Mouse (Mus musculus) kidney, postnatal 36 days (tissue): ENCODE measurements at regions not wholly inside any gene's neighbourhood (a gene's known extent, or its start where the extent isn't known, plus 50 kb on each side); places are given as distances from the start of the nearest gene placed in this dataset.

Source experiments
- DNase-seq, 2 experiments: peaks; one replicate each; pipeline ENCODE4 v3.0.0; 2021 to 2022; ENCODE audit warnings: mixed read lengths in 2 of 2

GRCm38 (mm10) chr15:87264906-87265305 is 279.2 kb upstream of the Fam19a5 start:
- DNase-seq: no peak

GRCm38 (mm10) chr15:87290987-87291529 is 253.0 kb upstream of the Fam19a5 start:
- no peak for DNase-seq

DNA sequence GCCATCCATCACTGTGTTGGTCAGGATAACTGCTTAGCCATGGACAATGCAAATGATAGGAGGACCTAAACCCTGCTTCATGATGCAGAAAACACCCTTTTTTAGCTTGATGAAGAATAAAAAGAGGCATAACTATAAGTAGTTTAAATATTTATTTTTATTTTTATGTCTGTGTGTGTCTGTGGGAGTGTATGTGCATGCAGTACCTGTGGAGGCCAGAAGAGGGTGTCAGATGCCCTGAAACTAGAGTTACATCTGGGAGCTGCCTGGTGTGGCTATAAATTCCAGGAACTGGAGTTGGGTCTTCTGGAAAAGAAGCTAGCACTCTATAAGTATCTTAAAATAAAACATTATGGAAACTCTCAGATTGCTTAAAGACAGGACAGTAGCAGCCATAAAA is 224.2 kb upstream of the Fam19a5 start:
- no peak for DNase-seq

GRCm38 (mm10) chr15:87321067-87321985 is 222.8 kb upstream of the Fam19a5 start:
- peak; percentile 60 to 81 for DNase-seq

DNA sequence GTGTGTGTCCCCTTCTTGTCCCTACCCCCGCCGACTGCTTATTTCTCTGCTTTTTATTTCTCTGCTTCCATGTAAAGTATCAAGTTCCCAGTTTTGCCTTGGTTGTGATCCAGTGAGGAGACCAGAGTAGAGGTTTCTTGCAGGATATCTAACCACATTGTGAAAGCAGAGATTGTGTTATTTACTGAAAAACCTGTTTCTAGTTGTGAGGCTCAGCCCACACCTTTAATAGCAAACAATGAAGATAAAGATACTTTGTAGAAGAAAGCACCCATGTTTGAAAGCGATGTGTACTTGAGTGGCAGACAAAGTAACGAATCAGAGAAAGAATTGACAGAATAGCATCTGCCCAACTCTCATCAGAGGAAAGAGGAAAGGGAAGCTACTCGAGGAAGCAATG is 218.7 kb upstream of the Fam19a5 start:
- no peak for DNase-seq

DNA sequence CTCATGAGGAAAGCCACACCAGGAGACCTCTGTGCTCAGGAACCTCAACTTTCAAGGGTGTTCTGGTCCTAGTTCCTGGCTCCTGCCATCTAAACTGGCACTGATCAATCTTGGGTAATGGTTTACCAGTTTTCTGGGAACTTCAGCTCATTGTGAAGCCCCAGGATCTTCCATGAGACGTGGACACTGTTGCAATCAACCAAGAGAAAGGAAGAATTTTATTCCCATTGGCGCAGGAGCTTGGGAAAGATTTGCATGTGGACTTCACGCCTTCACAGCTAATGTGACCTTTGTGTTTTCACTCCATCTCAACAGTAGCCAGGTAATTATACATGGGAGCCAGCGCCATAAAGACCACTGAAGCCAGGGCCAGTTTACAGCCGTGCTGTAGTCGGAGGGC is 217.8 kb upstream of the Fam19a5 start:
- peak; percentile 25 to 45 for DNase-seq

DNA sequence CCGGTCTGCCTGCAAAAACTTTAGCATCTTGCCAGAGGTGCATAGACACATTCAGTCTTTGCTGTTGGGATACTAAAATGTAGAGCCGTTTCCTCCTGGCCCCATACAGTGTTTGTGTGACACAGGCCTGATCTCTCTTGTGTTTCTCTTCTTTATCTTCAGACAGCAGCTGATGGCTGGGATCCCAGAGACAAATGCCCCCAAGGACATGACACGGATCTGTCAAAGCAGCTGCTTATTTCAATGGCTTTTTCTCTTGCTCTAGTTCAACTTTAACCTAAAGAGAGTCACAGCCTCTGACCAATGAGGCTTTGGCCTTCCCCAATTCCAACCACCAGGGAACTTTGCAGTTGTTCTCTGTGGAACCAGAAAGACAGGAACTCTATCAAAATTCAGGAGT is 211.7 kb upstream of the Fam19a5 start:
- DNase-seq: no peak

DNA sequence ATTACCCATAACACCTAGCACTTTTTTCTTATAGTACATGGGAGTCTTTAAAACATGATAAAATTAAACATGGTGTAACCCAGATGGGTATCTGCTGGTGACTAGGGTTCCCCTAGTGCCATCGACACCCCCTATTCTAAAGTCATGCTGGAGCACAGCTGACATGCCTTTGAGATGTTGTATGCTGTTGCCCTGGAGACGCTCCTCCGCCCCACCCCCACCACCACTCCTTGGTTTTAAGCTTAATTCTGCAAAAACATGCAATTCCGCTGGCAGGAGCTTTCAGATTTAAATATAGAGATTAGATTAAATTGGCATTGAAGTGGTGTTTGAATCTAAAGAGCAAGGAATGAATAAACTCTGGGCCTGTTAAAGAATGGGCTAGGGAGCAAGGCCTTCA is 210.6 kb upstream of the Fam19a5 start:
- DNase-seq: no peak

GRCm38 (mm10) chr15:87334430-87334829 is 209.7 kb upstream of the Fam19a5 start:
- DNase-seq: peak in 1 of 2 experiments; percentile 7

DNA sequence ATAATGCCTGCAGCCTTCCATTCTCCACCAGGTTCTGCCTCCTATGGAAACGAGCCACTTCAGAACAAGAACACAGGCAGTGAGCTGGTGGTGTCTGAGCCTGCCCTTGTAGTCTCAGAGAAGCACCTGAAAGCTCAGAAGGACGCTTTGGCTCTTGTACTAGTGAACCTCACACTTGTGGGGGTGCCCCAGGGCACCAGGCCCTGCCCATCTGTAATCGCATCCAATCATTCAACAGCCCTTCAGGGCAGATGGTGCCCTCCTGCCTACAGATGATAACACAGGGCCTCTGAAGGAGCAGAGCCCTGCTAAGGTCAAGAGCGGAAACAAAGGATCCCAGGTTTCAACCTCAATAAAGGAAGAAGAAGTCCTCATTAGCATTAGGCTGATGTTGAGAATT is 208.8 kb upstream of the Fam19a5 start:
- no peak for DNase-seq

DNA sequence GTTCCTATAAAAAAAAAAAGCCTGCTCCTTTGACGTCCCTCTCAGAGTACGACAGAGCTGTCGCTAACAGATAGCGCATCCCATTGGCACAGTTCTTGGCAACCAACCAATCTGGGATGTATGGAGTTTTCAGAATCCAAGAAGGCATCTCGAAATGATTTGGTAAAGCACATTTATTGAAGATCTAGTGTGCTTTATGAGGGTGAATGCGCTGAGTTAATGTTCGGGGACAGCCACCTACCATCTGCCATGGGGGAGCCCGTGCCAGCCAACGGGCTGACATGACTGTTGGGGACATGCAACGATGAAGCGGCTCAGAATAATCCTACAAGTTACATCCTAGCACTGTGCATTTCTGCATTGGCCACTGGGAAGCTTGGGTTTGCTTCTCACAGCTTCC is 208.4 kb upstream of the Fam19a5 start:
- no peak for DNase-seq

DNA sequence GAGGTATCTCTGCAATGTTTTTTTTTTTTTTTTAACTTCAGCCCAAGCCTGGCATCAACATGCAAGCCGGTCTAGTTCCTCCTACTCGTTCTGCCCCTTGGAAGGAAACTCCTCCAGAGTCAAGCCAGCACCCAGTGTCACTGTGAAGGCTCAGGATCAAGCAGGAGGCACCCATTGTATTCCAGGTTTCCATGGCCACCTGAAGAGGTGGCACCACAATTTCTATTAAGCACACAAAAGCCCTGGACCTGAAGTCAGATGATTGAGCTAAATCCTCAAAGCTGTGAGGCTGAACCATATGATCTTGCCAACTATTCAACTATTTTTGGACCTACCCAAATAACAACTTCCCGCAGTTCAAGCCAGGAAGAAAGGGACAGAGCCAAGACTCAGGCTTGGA is 204.2 kb upstream of the Fam19a5 start:
- DNase-seq: no peak

DNA sequence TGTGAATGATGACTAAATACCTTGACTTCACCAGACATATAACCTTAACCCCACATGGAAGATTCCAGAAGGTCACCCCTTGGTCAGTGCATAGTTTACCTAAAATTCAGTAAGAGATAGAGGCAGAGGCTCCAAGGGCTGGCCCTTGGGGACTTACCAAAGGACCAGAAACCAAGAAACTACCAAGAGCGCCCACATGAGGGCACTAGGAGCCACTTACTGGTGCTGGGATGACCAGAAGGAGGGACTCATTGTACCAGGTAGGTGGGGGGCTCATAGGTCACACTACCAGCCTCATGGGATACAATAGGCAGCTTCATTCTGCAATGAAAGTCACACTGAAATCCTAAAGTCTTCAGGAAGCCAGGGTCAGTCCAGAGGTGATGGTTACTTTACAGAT is 201.4 kb upstream of the Fam19a5 start:
- no peak for DNase-seq

DNA sequence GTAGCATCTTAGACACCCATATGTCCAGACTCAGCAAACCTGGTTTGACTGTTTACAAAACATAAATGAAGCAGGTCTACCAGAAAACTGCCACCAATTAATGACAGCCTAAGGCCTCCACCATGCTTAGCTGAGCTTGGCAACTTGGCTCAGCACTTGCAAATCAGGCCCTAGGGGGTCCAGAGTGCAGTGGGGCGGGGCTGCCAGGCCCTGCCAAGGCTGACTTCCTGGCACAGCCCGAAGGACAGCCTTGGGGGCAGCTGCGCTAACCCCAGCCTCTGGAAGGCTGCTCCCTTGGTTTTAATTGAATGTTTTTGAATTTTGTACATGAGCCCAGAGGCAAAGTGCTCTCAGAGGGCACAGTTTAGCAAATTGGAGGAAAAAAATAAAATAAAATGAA is 198.3 kb upstream of the Fam19a5 start:
- peak; percentile 56 to 74 for DNase-seq

- no peak for DNase-seq
Measured at GRCm38 (mm10) chr15:87349533-87350247, 194.4 kb upstream of the Fam19a5 start.

DNA sequence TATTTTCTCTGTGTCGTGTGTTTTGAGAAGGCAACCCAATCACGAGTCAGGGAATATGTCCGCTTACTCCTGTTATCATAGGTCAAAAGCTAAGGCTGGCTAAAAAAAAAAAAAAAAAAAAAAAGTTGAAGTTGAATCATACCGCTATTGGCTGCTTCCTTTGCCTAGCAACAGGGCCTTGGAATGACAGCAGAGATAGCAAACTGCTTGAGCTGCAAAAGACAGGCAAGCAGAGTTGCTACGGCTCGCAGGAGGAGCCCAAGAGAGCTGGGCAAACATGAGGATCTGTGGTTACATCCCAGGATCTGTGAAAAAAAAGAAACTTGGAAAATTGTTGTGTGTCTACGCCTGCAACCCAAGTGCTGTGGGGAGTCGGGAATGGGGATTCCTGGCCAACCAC is 191.3 kb upstream of the Fam19a5 start:
- no peak for DNase-seq

DNA sequence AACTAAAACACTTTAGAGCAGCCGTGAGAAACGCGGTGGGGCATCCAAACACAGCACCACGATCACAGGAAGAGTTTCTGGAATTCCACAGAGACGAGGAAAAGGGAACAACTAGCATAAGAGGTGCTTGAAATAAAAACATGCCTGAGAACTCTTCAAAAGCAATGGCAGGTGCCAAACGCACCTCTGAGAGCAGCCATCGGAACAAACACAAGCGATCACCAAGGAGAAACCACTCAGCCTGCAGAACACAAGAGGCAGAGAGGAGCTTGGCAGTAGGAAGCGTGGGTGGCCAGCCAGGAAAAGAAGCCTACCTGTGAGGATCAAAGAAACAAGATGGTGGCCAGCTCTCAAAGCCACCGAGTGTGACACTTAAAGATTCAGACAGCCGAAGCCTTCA is 190.2 kb upstream of the Fam19a5 start:
- no peak for DNase-seq

- DNase-seq: no peak
Measured at GRCm38 (mm10) chr15:87360457-87360856, 183.6 kb upstream of the Fam19a5 start.

GRCm38 (mm10) chr15:87365712-87366361 is 178.3 kb upstream of the Fam19a5 start:
- peak; percentile 3 to 59 for DNase-seq

DNA sequence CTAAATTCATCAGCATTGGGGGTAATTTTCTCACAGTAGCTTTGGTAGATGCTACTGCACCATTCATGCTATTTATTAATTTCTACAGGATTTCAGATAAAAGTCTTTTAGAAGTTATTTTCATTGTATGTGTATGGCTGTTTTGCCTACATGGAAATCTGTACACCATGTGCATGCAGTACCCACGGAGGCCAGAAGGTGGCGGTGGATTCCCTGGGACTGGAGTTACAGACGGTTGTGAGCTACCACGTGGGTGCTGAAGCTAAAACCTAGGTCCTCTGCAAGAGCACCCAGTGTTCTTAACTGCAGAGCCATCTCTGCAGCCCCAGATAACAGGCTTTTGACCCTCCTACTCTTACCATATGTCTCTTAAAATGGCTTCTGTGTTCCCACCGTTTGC is 176.7 kb upstream of the Fam19a5 start:
- DNase-seq: peak in 1 of 2 experiments; percentile 50

DNA sequence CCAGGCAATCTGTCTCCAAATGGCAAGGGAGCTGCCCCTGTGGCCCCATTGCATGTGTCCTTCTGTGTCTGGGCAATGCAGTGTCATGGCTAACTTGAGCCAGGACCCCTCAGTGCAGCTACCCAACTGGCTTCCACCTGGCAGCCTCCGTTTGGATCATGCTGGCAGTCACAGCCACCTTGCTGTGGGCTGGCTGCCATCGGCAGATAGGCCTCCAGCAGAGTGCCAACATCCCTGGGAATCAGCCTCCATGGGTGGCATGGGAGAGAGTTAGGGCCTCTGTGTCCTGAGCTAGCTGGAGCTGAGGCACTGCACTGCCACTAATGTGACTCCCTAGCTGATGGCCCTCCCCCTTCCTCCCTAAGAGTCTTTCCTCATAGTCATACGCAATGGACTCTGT is 174.7 kb upstream of the Fam19a5 start:
- DNase-seq: no peak

- no peak for DNase-seq
Measured at GRCm38 (mm10) chr15:87369836-87370235, 174.3 kb upstream of the Fam19a5 start.

DNA sequence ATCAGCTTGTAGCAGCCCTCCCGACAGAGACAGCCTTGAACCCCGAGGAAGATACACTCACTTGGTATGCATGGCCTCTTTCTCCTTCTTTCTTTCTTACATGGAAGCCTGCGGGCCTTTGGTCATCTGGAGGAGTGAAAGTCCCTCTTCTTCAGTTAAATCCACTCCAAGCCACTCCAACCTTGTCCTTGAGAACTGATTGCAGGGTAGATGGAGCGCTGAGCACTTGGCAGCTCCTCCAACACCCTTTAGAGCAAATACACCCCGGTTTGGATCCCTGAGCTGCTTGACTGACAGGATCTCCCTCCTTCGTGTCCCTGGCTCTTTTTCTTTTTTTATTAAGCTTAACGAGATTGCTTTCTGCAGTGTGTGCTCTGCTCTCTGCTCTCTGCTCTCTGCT is 173.3 kb upstream of the Fam19a5 start:
- DNase-seq: no peak
